Mouse (Mus musculus) forebrain, postnatal 0 days (tissue): ENCODE measurements at regions not wholly inside any gene's neighbourhood (a gene's known extent, or its start where the extent isn't known, plus 50 kb on each side); places are given as distances from the start of the nearest gene placed in this dataset.
A peak's percentile ranks its signal among the peaks of the same experiment; 100 is the strongest.

ENCODE experiments used
- ATAC-seq: fragments of 200-750 bp; cut with Nextera tagmentation; 2 replicates; pipeline ENCODE4 v1.8.0; 2017; ENCODE audit warnings: mild to moderate bottlenecking, moderate library complexity
- DNase-seq: peaks from one replicate; pipeline ENCODE4 v3.0.0-alpha.2; 2015
- H3K27ac ChIP-seq: fragments of 300-500 bp; sonication (generic); 2 replicates; pipeline ENCODE4 v1.5.1; 2014; ENCODE audit warnings: low read depth, mild to moderate bottlenecking, antibody characterized with exemption, low read length, moderate library complexity, mixed read lengths
- H3K27me3 ChIP-seq: fragments of 300-500 bp; sonication (generic); 2 replicates; pipeline ENCODE4 v1.6.1; 2014; ENCODE audit warnings: mild to moderate bottlenecking, low read length, mixed read lengths; ENCODE audit not compliant: insufficient read depth
- H3K36me3 ChIP-seq: fragments of 300-500 bp; sonication (generic); 2 replicates; pipeline ENCODE4 v1.6.1; 2014; ENCODE audit warnings: mild to moderate bottlenecking, moderate library complexity; ENCODE audit not compliant: insufficient read depth
- H3K4me1 ChIP-seq: fragments of 300-500 bp; sonication (generic); 2 replicates; pipeline ENCODE4 v1.6.1; 2014; ENCODE audit warnings: antibody characterized with exemption; ENCODE audit not compliant: insufficient read depth
- H3K4me2 ChIP-seq: fragments of 300-500 bp; sonication (generic); 2 replicates; pipeline ENCODE4 v1.6.1; 2014; ENCODE audit warnings: low read depth, mild to moderate bottlenecking, moderate library complexity
- H3K4me3 ChIP-seq: fragments of 300-500 bp; sonication (generic); 2 replicates; pipeline ENCODE4 v1.5.1; 2014; ENCODE audit warnings: low read depth, low read length, mixed read lengths
- H3K9ac ChIP-seq: fragments of 300-500 bp; sonication (generic); 2 replicates; pipeline ENCODE4 v1.6.1; 2014; ENCODE audit warnings: mild to moderate bottlenecking
- H3K9me3 ChIP-seq: fragments of 300-500 bp; sonication (generic); 2 replicates; pipeline ENCODE4 v1.6.1; 2016; ENCODE audit warnings: low read length
- CTCF ChIP-seq: sonication (generic); IDR thresholded peaks from 2 replicates; pipeline ENCODE4 v1.5.1; 2016; ENCODE audit warnings: antibody characterized with exemption, control low read depth, low read depth
- WGBS: fragments of 180-500 bp; shearing (Covaris S2); extraction: QIAGEN DNeasy Blood & Tissue Kit; methylation state at CpG from one replicate; pipeline ENCODE4 v1.1.7; 2014; 5-methylcytosine and 5-hydroxymethylcytosine counted together

- TF ChIP-seq CTCF: no peak
- H3K9ac ChIP-seq: no peak overlapping the region
- WGBS: 89% methylated on average over 8 of the region's 8 CpGs
- H3K4me3 ChIP-seq: no peak overlapping the region
- no peaks in the 10 kb centered on the region for H3K4me1 ChIP-seq
- no peaks in the 10 kb centered on the region for H3K9me3 ChIP-seq
- H3K27ac ChIP-seq: no peak overlapping the region
- DNase-seq: no peak
- no peak for ATAC-seq
- no peak overlapping the region for H3K4me2 ChIP-seq
- H3K27me3 ChIP-seq: no peaks in the 10 kb centered on the region
- H3K36me3 ChIP-seq: no peaks in the 10 kb centered on the region
Measured at GRCm38 (mm10) chr6:43914741-43915140, 248.7 kb upstream of the Tpk1 start.

GRCm38 (mm10) chr6:43885992-43886391 is 219.9 kb upstream of the Tpk1 start:
- no peaks in the 10 kb centered on the region for H3K9me3 ChIP-seq
- H3K4me3 ChIP-seq: no peak overlapping the region
- DNase-seq: no peak
- H3K9ac ChIP-seq: no peak overlapping the region
- H3K4me2 ChIP-seq: no peak overlapping the region
- H3K36me3 ChIP-seq: no peaks in the 10 kb centered on the region
- no peak for ATAC-seq
- WGBS: 85% methylated on average over 3 of the region's 3 CpGs
- no peak for TF ChIP-seq CTCF
- H3K27ac ChIP-seq: no peak overlapping the region
- H3K4me1 ChIP-seq: no peaks in the 10 kb centered on the region
- no peaks in the 10 kb centered on the region for H3K27me3 ChIP-seq

DNA sequence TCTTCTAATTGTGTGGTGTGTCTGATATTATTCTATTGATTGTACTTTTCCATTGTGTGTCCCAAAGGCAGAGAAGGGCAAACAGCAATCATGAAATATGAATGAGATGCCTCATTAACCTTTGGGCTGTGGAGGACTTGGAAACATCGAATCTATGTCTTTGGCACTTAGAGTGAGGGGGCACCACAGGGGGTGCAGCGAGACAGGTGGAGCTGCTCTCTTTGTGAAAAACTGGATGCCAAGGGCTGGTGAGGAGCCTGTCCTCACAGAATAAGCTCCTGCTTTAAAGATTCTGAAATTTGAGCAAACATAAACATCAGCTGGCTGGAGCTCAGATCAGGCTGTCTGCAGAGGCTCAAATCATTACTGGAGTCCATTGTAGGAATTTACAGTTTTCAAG is 210.6 kb upstream of the Tpk1 start:
- DNase-seq: no peak
- TF ChIP-seq CTCF: no peak
- Histone ChIP-seq H3K4me2 (no peak overlapping the region), H3K9me3 (no peaks in the 10 kb centered on the region), H3K36me3 (no peaks in the 10 kb centered on the region), H3K27ac (no peak overlapping the region), H3K9ac (no peak overlapping the region), H3K4me1 (no peaks in the 10 kb centered on the region), H3K4me3 (no peak overlapping the region), H3K27me3 (no peaks in the 10 kb centered on the region)
- 49% methylated on average over 2 of the region's 2 CpGs for WGBS
- ATAC-seq: no peak

- Histone ChIP-seq H3K4me2 (no peak overlapping the region), H3K4me3 (no peak overlapping the region), H3K4me1 (no peaks in the 10 kb centered on the region), H3K36me3 (no peaks in the 10 kb centered on the region), H3K9ac (no peak overlapping the region), H3K27me3 (no peaks in the 10 kb centered on the region), H3K27ac (no peak overlapping the region), H3K9me3 (no peaks in the 10 kb centered on the region)
- ATAC-seq (no peak), DNase-seq (peak; percentile 4)
- 18% methylated on average over 1 of the region's 1 CpGs for WGBS
- TF ChIP-seq CTCF: no peak
Measured at GRCm38 (mm10) chr6:43859406-43859805, 193.3 kb upstream of the Tpk1 start.

DNA sequence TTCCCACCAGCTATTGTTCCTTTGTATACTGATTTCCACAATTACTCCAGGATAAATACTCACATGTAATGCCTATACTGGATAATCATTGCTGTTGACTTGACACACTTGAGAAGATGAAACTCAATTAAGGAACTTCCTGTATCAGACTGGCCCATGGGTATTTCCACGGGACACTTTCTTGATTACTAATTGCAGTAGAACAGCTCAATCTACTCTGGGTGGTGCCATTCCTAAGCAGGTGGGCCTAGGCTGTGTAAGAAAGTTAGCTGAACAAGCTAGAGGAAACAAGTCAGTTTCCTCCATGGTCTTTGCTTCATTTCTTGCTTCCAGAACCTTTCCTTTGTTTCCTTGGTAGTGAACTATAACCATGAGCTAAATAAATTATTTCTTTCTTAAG is 191.0 kb upstream of the Tpk1 start:
- H3K9me3 ChIP-seq: no peaks in the 10 kb centered on the region
- H3K4me2 ChIP-seq: no peak overlapping the region
- DNase-seq: no peak
- 87% methylated on average over 1 of the region's 1 CpGs for WGBS
- H3K4me3 ChIP-seq: no peak overlapping the region
- H3K36me3 ChIP-seq: no peaks in the 10 kb centered on the region
- no peak for ATAC-seq
- H3K27ac ChIP-seq: no peak overlapping the region
- no peaks in the 10 kb centered on the region for H3K27me3 ChIP-seq
- H3K9ac ChIP-seq: no peak overlapping the region
- no peak for TF ChIP-seq CTCF
- no peaks in the 10 kb centered on the region for H3K4me1 ChIP-seq

DNA sequence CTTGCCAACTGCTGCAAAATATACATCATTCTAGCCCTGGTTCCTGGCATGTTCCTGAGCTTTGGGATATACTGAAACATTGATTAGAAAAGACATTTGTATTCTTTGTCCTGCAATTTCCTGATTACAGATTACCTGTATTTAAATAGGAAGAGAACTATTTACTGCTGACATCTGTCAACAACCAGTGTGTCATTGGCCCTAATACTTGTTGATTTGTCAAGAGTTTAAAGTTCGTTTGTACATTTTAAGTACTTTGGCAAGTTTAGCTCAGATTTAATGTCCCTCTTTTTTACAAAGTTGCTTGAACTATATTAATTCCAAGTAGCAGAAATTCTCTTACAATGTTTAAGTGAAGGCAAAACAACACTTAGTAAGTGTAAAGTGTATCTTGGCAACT is 187.4 kb upstream of the Tpk1 start:
- ATAC-seq: no peak
- DNase-seq: no peak
- Histone ChIP-seq H3K9ac (no peak overlapping the region), H3K9me3 (no peaks in the 10 kb centered on the region), H3K27me3 (no peaks in the 10 kb centered on the region), H3K4me2 (no peak overlapping the region), H3K27ac (no peak overlapping the region), H3K4me3 (no peak overlapping the region), H3K36me3 (no peaks in the 10 kb centered on the region), H3K4me1 (no peaks in the 10 kb centered on the region)
- 91% methylated on average over 1 of the region's 1 CpGs for WGBS
- TF ChIP-seq CTCF: no peak

DNA sequence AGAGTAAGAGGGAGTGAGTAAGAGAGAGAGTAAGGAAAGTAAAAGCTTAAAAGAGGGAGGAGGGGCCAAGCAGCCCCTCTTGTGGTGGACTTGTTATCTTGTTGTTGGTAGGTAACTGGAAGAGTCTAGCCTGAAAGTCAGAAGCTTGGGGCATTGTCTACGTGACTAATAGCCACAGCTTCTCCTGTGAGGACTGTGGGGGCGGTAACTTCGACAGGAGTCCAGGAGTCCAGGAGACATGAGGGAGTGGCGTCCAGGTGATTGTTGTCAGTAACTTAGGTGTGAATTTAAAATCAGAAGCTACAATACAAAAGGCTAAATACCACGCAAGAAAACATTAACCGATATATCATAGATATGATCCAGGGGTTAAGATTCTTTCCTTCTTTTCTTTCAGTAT is 185.2 kb upstream of the Tpk1 start:
- DNase-seq: no peak
- TF ChIP-seq CTCF: no peak
- Histone ChIP-seq H3K4me3 (no peak overlapping the region), H3K4me2 (no peak overlapping the region), H3K27me3 (no peaks in the 10 kb centered on the region), H3K9ac (no peak overlapping the region), H3K9me3 (no peaks in the 10 kb centered on the region), H3K27ac (no peak overlapping the region), H3K36me3 (no peaks in the 10 kb centered on the region), H3K4me1 (no peaks in the 10 kb centered on the region)
- no peak for ATAC-seq
- WGBS: 91% methylated on average over 6 of the region's 6 CpGs

- no peak for DNase-seq
- Histone ChIP-seq H3K27me3 (no peaks in the 10 kb centered on the region), H3K9me3 (no peaks in the 10 kb centered on the region), H3K4me1 (no peaks in the 10 kb centered on the region), H3K9ac (no peak overlapping the region), H3K4me2 (no peak overlapping the region), H3K36me3 (no peaks in the 10 kb centered on the region), H3K27ac (no peak overlapping the region), H3K4me3 (no peak overlapping the region)
- 68% methylated on average over 6 of the region's 6 CpGs for WGBS
- no peak for ATAC-seq
- TF ChIP-seq CTCF: no peak
Measured at GRCm38 (mm10) chr6:43838960-43839359, 172.9 kb upstream of the Tpk1 start.
